Mouse (Mus musculus) midbrain, embryonic 11.5 days (tissue): ENCODE measurements at regions not wholly inside any gene's neighbourhood (a gene's known extent, or its start where the extent isn't known, plus 50 kb on each side); places are given as distances from the start of the nearest gene placed in this dataset.
"Not testable (repeated sequence)": the region's sequence is repeated elsewhere in the genome, so short reads cannot be mapped to it uniquely, and the experiment has no call there.

Experiments
- ATAC-seq: fragments of 200-750 bp; cut with Nextera tagmentation; 2 replicates; pipeline ENCODE4 v1.8.0; 2017; ENCODE audit warnings: moderate TSS enrichment, moderate library complexity; ENCODE audit not compliant: low FRiP score
- DNase-seq: peaks from one replicate; pipeline ENCODE4 v3.0.0; 2015; ENCODE audit warnings: low spot score; ENCODE audit errors: missing footprints
- H3K27ac ChIP-seq: fragments of 300-500 bp; sonication (generic); 2 replicates; pipeline ENCODE4 v1.5.1; 2014; ENCODE audit warnings: low read depth, low read length
- H3K27me3 ChIP-seq: fragments of 300-500 bp; sonication (generic); 2 replicates; pipeline ENCODE4 v1.6.1; 2014; ENCODE audit warnings: mild to moderate bottlenecking, low read length, moderate library complexity, mixed read lengths; ENCODE audit not compliant: control insufficient read depth, insufficient read depth
- H3K36me3 ChIP-seq: fragments of 300-500 bp; sonication (generic); 2 replicates; pipeline ENCODE4 v1.6.1; 2014; ENCODE audit warnings: mild to moderate bottlenecking, low read length, moderate library complexity, mixed read lengths; ENCODE audit not compliant: control insufficient read depth, insufficient read depth
- H3K4me1 ChIP-seq: fragments of 300-500 bp; sonication (generic); 2 replicates; pipeline ENCODE4 v1.6.1; 2014; ENCODE audit warnings: low read length; ENCODE audit not compliant: control insufficient read depth, insufficient read depth
- H3K4me2 ChIP-seq: fragments of 300-500 bp; sonication (generic); 2 replicates; pipeline ENCODE4 v1.6.1; 2014; ENCODE audit warnings: mild to moderate bottlenecking, moderate library complexity
- H3K4me3 ChIP-seq: fragments of 300-500 bp; sonication (generic); 2 replicates; pipeline ENCODE4 v1.5.1; 2014; ENCODE audit warnings: low read depth, low read length
- H3K9ac ChIP-seq: fragments of 300-500 bp; sonication (generic); 2 replicates; pipeline ENCODE4 v1.6.1; 2014; ENCODE audit warnings: low read length
- H3K9me3 ChIP-seq: fragments of 300-500 bp; sonication (generic); 2 replicates; pipeline ENCODE4 v1.6.1; 2016; ENCODE audit warnings: low read length; ENCODE audit not compliant: control insufficient read depth
- WGBS: fragments of 180-500 bp; shearing (Covaris S2); extraction: QIAGEN DNeasy Blood & Tissue Kit; methylation state at CpG from one replicate; pipeline ENCODE4 v1.1.7; 2014; 5-methylcytosine and 5-hydroxymethylcytosine counted together

- 60% methylated on average over 1 of the region's 3 CpGs for WGBS
- ATAC-seq, H3K27me3 ChIP-seq, H3K4me2 ChIP-seq, H3K27ac ChIP-seq, H3K9me3 ChIP-seq, H3K9ac ChIP-seq, H3K4me3 ChIP-seq, H3K36me3 ChIP-seq, H3K4me1 ChIP-seq, DNase-seq: not testable (repeated sequence)
Observed at GRCm38 (mm10) chrX:102993956-102994355, 65.8 kb downstream of the 1700018G05Rik start.
